Mouse (Mus musculus): ENCODE measurements around the gene Gadd45a.
"Not testable (repeated sequence)": the region's sequence is repeated elsewhere in the genome, so short reads cannot be mapped to it uniquely, and the experiment has no call there.

The Gadd45a gene

GRCm38 (mm10) chr6:67048880-67049694 is 11.8 kb upstream of the Gadd45a start:
- no peak for DNase-seq (ENCODE audit: low read depth, low spot score)

- DNase-seq (ENCODE audit: low read depth, low spot score): no peak
Observed at GRCm38 (mm10) chr6:67048052-67048691, 10.9 kb upstream of the Gadd45a start.

- DNase-seq (ENCODE audit: low read depth, low spot score): no peak
Observed at GRCm38 (mm10) chr6:67046937-67047336, 9.7 kb upstream of the Gadd45a start.

- no peak for DNase-seq (ENCODE audit: low read depth, low spot score)
Observed at GRCm38 (mm10) chr6:67045424-67045823, 8.2 kb upstream of the Gadd45a start.

- no peak for DNase-seq (ENCODE audit: low read depth, low spot score)
Observed at GRCm38 (mm10) chr6:67040904-67041410, 3.7 kb upstream of the Gadd45a start.

GRCm38 (mm10) chr6:67038964-67039363 is 1.7 kb upstream of the Gadd45a start:
- DNase-seq (ENCODE audit: low read depth, low spot score): no peak

- peak; percentile 72 for DNase-seq (ENCODE audit: low read depth, low spot score)
Observed at GRCm38 (mm10) chr6:67036356-67036811, 873 bp downstream of the Gadd45a start.

- DNase-seq (ENCODE audit: low read depth, low spot score): no peak
Observed at GRCm38 (mm10) chr6:67035388-67036299, 1.6 kb downstream of the Gadd45a start.

- no peak for DNase-seq (ENCODE audit: low read depth, low spot score)
Observed at GRCm38 (mm10) chr6:67034331-67035130, 2.7 kb downstream of the Gadd45a start.

GRCm38 (mm10) chr6:67033604-67034003 is 3.7 kb downstream of the Gadd45a start:
- DNase-seq (ENCODE audit: low read depth, low spot score): no peak

- DNase-seq (ENCODE audit: low read depth, low spot score): not testable (repeated sequence)
Observed at GRCm38 (mm10) chr6:67032972-67033371, 4.3 kb downstream of the Gadd45a start.

GRCm38 (mm10) chr6:67032551-67032950 is 4.7 kb downstream of the Gadd45a start:
- not testable (repeated sequence) for DNase-seq (ENCODE audit: low read depth, low spot score)

GRCm38 (mm10) chr6:67030846-67031245 is 6.4 kb downstream of the Gadd45a start:
- no peak for DNase-seq (ENCODE audit: low read depth, low spot score)

- no peak for DNase-seq (ENCODE audit: low read depth, low spot score)
Observed at GRCm38 (mm10) chr6:67030416-67030815, 6.8 kb downstream of the Gadd45a start.

GRCm38 (mm10) chr6:67029987-67030386 is 7.3 kb downstream of the Gadd45a start:
- no peak for DNase-seq (ENCODE audit: low read depth, low spot score)

- no peak for DNase-seq (ENCODE audit: low read depth, low spot score)
Observed at GRCm38 (mm10) chr6:67029312-67029950, 7.8 kb downstream of the Gadd45a start.

- DNase-seq (ENCODE audit: low read depth, low spot score): no peak
Observed at GRCm38 (mm10) chr6:67027438-67028142, 9.7 kb downstream of the Gadd45a start.

GRCm38 (mm10) chr6:67026661-67027060 is 10.6 kb downstream of the Gadd45a start:
- DNase-seq (ENCODE audit: low read depth, low spot score): no peak

GRCm38 (mm10) chr6:67023729-67024128 is 13.5 kb downstream of the Gadd45a start:
- no peak for DNase-seq (ENCODE audit: low read depth, low spot score)

- DNase-seq (ENCODE audit: low read depth, low spot score): no peak
Observed at GRCm38 (mm10) chr6:67021308-67021707, 15.9 kb downstream of the Gadd45a start.
